Mouse (Mus musculus): Measurements from ENCODE around the gene Mmgt2. TPM values are rescaled to one million over a fixed set of nuclear protein-coding genes. Genes with fewer than 3 reads are reported as not detected.

Gene Mmgt2
- 52.9 and 78.6 TPM in 2 replicates for polyA plus RNA-seq (2015; fragmentation: Nextera tagmentation; extraction: Ambion mirVana)

GRCm38 (mm10) chr11:62648591-62649391 is at the start of gene Mmgt2:
Gene Mmgt2 (plus strand): TSS chr11:62648664.

GRCm38 (mm10) chr11:62647661-62648590 is 538 bp upstream of the Mmgt2 start, which contains the start of gene Lrrc75a:
Gene Lrrc75a (minus strand): TSS chr11:62648523.

Other genes starting within 250 kb of the Mmgt2 start
- gene Pigl, start 190.2 kb upstream of the Mmgt2 start, polyA plus RNA-seq (2015; fragmentation: Nextera tagmentation; extraction: Ambion mirVana): 4.5 and 7.2 TPM in 2 replicates
- 81.6 and 119 TPM in 2 replicates for gene Ncor1, start 190.1 kb upstream of the Mmgt2 start, polyA plus RNA-seq (2015; fragmentation: Nextera tagmentation; extraction: Ambion mirVana)
- gene Cenpv, start 109.4 kb upstream of the Mmgt2 start, polyA plus RNA-seq (2015; fragmentation: Nextera tagmentation; extraction: Ambion mirVana): 34.5 and 40.8 TPM in 2 replicates
- gene Ubb, start 97.5 kb upstream of the Mmgt2 start, polyA plus RNA-seq (2015; fragmentation: Nextera tagmentation; extraction: Ambion mirVana): 3,210 and 3,227 TPM in 2 replicates
- gene Trpv2, start 74.2 kb upstream of the Mmgt2 start, polyA plus RNA-seq (2015; fragmentation: Nextera tagmentation; extraction: Ambion mirVana): 4.6 and 7.4 TPM in 2 replicates
- gene Lrrc75a, start 141 bp upstream of the Mmgt2 start, polyA plus RNA-seq (2015; fragmentation: Nextera tagmentation; extraction: Ambion mirVana): 21.6 and 33.8 TPM in 2 replicates
- gene Zfp287, start 83.2 kb downstream of the Mmgt2 start, polyA plus RNA-seq (2015; fragmentation: Nextera tagmentation; extraction: Ambion mirVana): 5.1 and 5.4 TPM in 2 replicates
- not detected in 2 replicates for gene Gm10428, start 104.4 kb downstream of the Mmgt2 start, polyA plus RNA-seq (2015; fragmentation: Nextera tagmentation; extraction: Ambion mirVana)
- gene Zfp286, start 140.8 kb downstream of the Mmgt2 start, polyA plus RNA-seq (2015; fragmentation: Nextera tagmentation; extraction: Ambion mirVana): 10.7 and 15.0 TPM in 2 replicates
- 6.3 and 6.9 TPM in 2 replicates for gene Trim16, start 171.6 kb downstream of the Mmgt2 start, polyA plus RNA-seq (2015; fragmentation: Nextera tagmentation; extraction: Ambion mirVana)
- 0.57 and 0.65 TPM in 2 replicates for gene Fbxw10, start 198.4 kb downstream of the Mmgt2 start, polyA plus RNA-seq (2015; fragmentation: Nextera tagmentation; extraction: Ambion mirVana)
- 89.6 and 109 TPM in 2 replicates for gene Tvp23b, start 230.8 kb downstream of the Mmgt2 start, polyA plus RNA-seq (2015; fragmentation: Nextera tagmentation; extraction: Ambion mirVana)

Data from adrenal gland, postnatal 0 days (tissue).